Mouse (Mus musculus) embryo, embryonic 10.5 days (tissue): ENCODE measurements around the gene Sptbn4.
A peak's percentile ranks its signal among the peaks of the same experiment; 100 is the strongest.

Experiments
- DNase-seq: peaks from one replicate; pipeline ENCODE4 v3.0.0-alpha.2; 2015; ENCODE audit warnings: low spot score

The Sptbn4 gene

DNA sequence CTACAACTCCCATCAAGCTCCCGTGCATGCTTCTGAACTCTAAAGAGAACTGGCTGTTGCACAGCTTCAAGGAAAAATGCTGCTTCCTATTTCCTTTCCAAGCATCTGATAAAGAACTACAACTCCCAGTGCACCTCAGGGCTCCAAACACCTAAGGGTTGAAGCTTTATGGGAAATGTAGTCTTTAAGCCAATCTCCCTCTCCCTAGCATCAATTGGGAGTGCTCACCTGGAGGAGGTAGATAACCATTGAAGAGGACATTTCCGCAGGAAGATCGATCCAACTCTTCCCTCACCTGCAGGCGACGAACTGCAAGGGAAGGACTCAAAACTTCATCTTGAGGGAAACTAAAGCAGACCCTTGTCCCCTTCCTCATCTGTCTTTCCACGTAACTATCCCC lies 93.3 kb downstream of the Sptbn4 start:
- no peak for DNase-seq

DNA sequence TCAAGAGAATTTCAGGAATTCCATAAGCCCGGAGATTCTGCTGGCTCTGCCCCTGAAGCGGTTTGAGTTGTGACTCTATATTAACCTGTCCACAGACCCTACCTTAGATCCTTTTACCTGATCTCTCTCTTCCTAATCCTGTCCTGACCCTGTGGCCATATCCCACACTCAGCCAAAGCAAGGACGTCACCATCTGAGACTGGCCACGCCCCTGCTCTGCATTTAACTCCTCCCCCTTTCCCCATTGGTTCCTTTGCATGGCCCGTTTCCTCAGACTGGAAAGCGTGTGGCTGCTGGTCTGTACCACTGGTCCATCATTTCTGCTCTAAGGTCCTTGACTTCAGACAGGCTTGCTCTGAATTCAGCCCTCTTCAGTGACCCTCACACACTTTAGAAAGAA lies 102.0 kb downstream of the Sptbn4 start:
- no peak for DNase-seq

DNA sequence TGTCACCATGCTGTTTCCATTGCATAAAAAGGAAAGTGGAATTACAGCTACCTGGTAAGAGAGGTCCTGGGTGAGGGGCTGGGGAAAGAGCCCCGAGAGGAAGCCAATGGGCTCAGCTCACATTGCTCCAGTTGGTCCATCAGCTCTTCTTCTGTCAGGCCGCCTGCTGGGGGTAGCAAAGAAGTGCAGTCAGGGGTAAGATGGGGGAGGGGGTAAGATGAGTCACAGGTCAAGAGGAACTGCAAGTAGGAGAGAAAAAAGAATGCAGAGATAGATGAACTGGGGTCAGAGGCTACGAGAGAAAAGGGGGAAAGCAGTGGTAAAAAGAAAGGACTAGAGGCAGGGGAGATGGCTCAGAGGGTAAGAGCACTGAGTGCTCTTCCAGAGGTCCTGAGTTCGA lies 104.9 kb downstream of the Sptbn4 start:
- DNase-seq = no peak

DNA sequence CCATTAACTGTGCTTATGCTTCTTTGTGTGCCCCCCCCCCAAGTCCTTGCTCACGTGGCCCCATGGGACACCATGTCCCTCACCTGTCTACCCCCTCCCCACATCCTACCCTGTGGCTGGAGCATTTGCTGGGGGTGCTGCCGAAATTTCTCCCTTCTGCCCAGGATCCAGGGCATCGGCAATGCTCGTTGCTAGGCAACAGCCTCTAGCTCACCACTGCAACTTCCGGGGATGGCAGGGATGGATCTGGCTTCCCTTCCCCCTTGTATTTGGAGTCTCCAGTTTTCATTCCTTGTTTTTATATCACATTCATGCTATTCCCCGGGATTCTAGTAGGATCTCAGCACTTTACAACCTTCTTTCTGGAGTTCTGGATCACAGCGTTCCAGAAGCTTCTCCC lies 108.0 kb downstream of the Sptbn4 start:
- DNase-seq = no peak

DNA sequence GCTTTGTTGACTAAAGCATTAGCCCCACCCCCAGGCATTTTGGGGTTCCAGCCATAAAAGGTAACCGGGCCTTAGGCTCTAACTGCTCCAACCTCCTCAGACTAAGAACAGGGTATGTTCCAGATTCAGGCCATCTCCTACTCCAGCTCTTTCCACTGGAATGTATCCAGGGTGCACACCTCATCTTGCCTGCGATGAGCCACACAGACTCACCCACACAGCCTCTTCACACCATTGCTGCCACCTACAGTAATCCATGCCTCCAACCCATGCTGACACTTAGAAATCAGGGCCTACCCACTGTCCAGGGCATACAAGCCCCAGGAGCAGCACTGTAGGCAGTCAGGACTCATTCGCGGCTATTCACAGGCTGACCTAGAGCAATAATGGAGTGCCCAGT lies 108.4 kb downstream of the Sptbn4 start:
- no peak for DNase-seq

DNA sequence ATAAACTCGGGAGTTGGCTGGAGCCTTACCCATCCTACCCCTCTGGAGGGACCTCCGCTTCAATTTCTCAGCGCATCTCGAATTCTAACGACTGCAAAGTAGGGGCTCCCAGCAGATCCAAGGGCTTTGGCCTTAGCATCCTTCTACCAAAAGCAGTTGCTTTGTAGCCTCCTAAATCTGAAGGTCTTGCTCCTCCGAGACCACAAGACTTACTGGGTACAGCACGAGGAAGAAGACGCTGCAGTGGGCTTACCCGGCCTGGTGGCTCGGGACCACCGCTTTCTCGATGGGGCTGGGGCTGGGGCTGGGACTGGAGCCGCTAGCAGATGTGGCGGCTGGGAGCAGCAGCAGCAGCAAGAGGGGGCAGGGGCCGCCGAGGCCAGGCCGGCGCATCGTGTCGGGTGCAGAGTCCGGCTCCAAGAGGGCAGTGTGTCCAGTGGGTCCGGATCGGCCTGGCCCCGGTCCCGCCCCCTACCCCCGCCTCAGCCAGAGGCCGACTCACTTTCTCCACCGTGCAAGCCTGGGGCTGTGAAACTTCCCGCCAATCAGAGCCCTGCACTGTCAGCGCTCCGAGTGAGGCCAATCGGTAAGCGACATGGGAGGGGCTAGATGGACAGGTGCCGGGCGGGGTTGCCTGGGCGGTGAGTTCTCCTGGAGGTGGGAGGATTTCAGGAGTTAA lies 110.2 kb downstream of the Sptbn4 start, which contains the start of gene Ltbp4:
TSS of gene Ltbp4 (minus strand) at position 518 of the 679 bp plus-strand sequence.
- DNase-seq = peak; percentile 86

DNA sequence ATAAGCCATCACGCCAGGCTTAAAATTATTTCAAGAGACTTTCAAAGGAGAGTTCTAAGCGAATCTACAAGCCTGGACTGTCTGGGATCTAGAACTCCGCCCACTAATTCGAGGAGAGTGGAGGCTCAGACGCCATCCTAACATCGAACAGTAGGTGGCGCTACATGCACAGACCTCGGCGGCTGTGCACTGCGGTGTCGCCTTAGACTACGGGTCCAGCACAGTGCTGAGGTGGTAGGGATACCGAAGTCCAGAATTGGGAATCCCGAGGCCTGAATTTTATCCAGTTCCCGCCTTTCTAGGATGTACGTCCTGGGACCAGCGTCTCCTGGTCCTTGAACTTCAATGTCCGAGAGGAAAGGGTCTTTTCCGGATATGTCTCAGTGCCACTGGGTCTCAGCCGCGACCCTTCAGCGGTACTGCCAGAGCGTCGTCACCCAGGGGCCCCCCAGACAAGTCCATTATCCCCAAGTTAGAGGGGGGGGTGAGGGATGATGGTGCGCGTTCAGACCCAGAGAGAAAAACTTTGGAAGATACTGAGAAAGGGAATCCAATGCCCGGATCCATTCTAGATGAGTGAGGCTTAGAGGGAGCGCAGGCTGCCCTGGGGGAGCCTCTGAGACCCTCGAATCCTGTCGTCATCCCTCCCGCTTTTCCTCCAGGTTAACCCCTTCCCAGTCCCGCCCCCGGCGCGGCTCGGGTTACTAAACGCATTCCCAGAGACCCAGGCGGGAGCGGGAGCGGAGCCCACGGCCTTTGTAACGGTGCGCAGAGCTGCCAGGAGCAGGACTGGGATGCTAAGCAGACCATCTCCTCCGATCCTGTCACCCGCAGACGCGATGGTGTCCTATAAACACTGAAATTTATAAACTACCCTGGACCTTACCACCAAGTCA lies 111.3 kb downstream of the Sptbn4 start:
- peak; percentile 96 for DNase-seq

DNA sequence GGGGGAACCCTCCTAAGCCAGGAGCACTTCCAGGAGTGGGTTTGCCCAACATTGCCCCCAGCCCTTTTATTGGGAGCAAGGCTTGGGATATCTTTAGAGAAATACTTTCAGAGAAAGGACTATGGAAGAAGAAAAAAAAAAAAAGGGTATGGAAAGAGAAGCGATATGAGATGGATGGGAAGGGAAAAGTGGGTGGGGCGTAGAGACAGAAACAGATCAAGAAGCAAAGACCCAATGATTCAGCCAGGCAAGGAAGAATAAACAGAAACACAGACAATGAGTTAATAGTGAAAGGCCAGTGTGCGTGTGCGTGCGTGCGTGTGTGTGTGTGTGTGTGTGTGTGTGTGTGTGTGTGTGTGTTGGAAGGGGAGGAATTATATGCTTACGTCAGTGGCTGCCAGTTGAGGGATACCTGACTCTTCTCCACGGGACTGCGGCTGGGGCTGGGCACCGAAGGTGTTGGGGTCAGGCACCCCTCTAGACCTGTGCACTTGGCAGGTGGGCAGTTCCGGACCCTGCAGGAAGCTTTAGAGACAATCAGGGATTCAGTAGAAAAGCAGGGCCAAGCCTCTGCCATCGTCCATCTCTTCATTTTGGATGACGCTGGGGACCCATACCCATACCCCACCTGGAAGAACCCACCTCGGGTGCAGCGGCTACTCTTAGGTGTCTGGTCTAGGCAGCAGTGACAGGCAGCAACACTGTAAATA lies 112.3 kb downstream of the Sptbn4 start:
- DNase-seq = no peak

DNA sequence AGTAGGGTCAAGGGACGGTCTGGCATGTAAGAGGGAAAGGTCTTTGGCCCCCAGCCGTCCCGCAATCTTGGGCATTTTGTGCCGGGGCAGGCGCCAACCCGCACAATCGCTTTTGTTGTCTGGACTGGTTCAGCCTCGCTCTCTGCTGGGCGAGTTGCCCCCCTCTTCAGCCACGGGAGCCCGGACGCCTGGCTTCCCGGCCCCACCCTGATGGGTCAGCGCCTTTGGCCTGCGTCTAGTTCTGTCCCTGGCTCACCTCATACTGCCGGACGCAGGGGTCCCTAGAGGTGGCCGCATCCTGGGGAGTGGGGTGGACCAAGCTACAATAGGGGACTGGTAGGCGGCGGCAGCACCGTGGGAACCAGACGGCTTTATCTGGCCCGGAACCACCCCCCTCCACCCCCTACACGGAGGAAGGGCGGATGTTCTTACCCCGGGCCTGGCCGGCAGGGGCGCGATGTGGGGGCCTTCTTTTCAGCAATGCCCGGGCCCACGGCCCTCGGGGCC lies 113.0 kb downstream of the Sptbn4 start:
- no peak for DNase-seq

DNA sequence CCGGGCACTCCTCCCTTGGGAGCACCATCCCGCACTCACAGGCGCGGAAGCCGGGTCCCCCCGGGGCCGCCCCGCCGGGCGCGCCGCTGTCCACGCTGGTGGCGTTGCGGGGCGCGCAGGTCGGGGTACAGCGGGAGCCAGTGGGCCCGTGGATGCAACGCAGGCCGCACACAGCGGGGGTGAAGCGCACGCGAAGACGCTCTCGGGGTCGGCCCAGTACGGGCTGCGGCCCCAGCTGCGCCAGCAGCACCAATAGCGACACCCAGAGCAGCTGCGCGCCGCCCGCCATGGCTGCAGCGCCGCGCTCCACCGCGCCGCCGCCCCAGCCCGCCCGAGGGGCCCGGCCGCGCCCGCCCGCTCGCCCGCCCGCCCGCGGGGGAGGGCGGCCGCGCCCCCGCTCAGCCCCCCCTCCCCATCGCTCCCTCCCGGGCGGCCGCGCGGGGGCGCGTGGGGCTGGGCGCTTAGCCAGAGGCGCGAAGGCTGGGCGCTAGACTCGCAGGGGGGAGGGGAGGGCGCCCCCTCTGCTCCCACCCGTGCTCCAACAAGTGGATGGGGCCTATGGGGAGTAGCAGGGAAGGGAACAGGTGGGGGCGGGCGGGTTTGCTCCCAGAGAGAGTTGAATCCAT lies 114.1 kb downstream of the Sptbn4 start:
- DNase-seq = no peak

DNA sequence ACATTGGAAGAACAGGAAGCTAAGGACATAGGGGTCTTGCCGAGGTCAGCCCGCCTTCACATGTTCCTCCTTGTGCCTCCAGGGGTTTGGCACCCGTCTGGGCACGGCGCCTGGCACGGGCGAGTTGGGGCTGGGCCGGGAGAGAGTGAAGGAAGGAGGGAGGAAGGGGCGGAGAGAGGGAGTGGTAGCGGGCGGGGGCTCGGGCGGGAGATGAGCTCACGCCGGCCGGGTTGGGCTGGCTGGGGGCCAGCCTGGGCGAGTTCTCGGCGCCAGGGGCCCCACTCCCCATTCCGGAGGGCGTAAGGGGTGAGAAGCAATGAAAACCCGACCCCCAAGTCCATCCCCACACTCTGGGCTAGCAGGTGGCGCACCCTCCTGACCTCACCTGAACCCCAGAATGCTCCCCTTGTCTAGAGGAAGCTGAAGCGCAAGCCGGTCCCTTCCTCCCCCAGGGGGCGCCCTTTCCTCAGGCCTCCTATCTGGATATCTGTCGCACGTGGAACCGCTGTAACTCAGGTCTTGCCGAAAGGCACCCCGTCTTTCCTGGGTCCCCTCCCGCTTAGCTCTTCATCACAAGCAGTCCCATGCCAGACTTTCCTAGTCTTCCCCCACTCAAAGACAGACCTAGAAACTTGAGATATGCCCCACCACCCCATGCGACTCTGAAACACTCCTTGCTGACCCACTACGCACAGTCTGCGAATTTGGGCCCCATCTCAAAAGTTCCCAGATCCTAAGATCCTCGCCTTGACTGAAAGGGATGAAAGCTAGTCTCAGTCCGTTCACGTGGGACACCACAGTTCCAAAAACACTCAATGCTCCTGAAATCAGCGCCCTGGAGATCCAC lies 114.9 kb downstream of the Sptbn4 start:
- peak; percentile 85 for DNase-seq

DNA sequence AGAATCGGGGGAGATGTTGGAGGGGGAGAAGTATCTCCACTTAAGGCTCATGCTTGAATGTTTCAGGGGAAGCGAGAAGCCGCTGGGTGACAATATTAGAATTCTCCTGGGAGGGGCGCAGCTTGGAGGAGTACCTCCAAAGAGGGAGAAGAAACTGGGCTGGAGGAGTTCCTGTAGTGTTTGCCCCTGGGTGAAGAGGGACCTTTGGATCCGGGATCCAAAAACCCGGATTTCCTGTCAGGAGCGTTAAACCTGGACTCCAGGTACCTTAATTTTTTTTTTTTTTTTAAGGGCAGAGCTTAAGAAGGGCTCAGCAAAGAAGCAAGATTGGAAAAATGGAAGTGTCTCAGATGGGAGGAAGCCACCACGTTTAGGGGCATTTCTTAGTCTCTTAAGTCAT lies 115.6 kb downstream of the Sptbn4 start:
- no peak for DNase-seq

DNA sequence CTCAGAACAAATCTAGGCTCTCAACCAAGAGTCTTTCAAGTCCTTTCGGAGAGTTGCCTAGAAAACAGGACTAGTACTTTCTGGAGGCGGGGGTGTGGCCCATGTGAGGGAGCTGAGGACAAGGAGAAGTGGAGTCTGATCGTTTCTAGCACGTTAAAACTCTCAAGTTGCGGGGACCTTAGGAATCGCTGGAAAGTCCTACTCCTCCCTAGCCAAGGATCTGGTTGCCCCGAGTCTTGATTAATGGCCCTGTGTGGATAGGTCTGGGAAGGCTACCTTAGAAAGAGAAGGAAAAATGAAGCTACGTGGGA lies 116.0 kb downstream of the Sptbn4 start:
- DNase-seq = no peak

DNA sequence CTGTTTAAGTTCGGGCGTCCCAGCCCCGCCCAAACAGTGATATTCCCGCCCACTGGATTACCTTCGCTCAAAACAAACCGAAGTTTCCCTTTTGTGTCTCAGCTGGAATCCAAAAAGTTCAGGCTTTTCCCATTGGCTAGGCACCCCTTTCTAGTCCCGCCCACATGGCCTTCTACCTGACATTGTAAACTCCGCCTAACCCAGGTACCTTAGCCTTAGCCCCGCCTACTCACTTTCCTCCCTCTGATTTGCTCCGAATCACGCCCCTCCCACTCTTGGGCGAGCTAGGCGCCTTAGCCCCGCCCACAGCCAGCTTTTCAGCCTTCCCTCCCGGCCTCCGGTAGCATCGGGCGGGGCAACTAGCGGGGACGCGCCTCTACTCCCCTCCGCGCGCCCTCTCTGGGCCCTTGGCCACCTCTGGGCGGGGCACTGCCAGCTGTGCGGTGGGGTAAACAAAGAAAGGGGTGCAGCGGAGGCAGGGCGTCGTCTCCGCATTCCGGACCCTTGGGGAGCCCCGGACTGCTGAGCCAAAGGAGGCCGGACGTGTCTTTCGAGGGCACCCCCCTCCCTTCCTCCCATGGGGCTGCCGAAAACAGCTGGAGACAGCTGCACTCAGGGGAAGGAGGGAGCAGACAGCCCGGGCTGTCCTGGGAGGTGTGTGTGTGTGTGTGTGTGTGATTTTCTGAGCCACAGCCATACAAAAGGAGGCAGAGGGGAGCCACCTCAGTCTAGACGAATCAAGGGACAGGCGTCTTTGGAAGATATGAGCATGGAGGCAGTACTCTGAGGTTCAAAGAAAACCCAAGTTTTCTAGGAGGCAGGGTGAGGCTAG lies 116.6 kb downstream of the Sptbn4 start:
- peak; percentile 89 for DNase-seq

DNA sequence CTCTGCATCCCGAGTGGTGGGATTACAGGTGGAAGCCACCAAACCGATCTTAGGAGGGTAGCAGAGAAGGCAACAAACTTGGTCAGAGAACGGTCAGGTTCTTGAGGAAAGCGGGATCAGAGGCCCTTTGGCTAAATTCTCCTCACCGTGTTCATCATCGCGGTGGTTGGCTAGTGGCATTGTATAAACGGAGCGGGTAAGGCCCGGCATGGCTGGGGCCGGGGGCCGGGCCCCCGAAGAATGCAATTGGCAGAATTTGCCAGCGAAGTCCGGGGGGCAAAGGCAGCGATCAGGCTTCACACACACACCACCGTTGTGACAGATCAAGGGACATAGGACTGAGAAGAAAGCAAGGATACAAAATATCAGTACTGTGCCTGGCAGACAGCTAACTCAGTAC lies 117.5 kb downstream of the Sptbn4 start:
- no peak for DNase-seq

DNA sequence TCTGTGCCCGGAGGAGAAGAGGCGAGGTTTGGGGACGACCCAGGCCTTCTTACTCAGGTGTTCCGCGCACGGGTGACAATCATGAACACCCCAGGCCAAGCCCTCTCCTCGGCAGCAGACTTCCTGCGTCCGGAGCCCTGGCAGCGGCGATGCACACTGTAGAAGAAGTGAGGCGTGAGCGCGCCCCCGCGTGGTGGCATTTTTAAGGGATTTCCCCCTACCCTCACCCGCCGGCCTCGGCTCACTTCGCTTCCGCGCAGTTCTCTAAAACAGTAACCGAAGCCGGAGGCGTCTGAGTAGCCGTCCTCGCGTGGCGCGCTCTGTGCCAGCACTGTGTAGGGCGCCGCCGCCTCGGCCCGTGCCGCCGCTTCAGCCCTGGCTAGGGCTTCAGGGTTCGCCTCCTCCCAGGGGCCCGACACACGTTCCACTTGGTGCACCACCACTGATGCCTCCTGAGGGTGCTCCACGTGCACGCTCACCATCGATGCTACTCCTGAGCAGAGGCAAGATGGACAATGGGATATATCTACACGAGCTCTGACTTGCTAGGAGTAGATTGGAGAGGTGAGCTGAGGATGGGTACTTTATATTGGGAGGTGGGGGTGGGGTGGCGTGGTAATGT lies 118.0 kb downstream of the Sptbn4 start:
- peak; percentile 90 for DNase-seq

DNA sequence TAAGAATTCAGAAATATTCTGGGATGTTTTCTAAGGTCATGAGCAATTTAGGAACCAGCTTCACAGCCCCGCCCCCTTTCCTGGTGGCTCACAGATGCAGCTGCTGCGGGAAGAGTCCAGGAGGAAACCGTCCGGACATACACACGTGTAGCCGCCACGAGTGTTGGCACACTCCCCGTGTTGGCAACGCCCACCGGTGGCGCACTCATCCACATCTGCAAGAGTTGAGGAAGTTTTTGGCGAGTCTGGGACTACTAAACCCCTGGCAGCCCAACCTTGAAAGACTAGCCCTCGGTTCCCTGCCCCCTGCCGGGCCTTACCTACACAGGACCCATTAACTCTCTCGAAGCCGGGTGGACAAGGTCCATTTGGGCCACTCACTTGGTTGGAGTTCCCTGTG lies 118.8 kb downstream of the Sptbn4 start:
- DNase-seq = no peak

DNA sequence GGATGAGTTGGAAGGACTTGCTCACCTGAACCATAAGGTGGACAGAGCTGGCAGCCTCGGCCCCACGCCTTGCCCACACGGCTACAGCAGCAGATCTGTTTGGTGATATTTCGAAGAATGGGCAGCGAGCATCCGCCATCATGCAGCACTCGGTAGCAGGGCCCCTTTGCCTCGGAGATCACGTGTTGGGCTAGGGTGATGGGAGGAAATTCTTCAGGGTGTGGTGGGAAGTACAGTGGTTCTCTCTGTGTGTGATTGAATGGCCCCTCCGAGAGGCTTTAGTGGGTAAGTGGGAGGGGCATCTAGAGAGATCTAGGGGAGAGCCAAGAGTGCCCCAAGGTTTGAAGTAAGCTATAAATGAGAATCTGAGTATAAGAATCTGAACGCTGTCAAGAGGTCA lies 119.3 kb downstream of the Sptbn4 start:
- no peak for DNase-seq

DNA sequence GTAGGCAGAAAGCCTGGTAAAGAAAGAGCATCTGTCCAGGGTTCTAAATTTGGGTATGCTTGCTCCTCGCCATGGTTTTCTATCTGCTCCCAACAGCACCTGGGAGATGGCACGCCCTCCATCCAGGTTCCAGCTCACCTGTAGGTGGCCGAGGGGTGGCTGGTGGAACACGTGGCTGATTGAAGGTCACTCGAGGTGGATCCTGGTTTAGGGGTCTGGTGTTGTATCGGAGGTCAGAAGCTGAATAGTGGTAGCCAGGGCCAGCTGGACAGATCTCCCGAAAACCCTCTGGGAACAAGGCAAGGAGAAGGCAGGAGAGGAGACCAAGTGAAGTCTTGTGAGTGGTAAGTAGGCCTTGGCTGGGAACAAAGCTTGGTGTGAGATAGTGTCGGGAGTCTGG lies 120.0 kb downstream of the Sptbn4 start:
- no peak for DNase-seq
